Mouse (Mus musculus) kidney, embryonic 16.5 days (tissue): Measurements from ENCODE around the gene Ccdc92b. TPM values are rescaled to one million over a fixed set of nuclear protein-coding genes. Genes with fewer than 3 reads are reported as not detected.

Experiments used
- ATAC-seq: fragments of 200-750 bp; cut with Nextera tagmentation; 2 replicates; pipeline ENCODE4 v1.8.0; 2017; ENCODE audit warnings: moderate TSS enrichment; ENCODE audit not compliant: low FRiP score, low TSS enrichment
- H3K27ac ChIP-seq: fragments of 300-500 bp; sonication (generic); 2 replicates; pipeline ENCODE4 v1.5.1; 2014; ENCODE audit warnings: low read length
- H3K27me3 ChIP-seq: fragments of 300-500 bp; sonication (generic); 2 replicates; pipeline ENCODE4 v1.6.1; 2014; ENCODE audit warnings: low read length, control low read depth, mixed read lengths; ENCODE audit not compliant: insufficient read depth
- H3K36me3 ChIP-seq: fragments of 300-500 bp; sonication (generic); 2 replicates; pipeline ENCODE4 v1.6.1; 2014; ENCODE audit warnings: low read length, control low read depth, mixed read lengths; ENCODE audit not compliant: insufficient read depth
- H3K4me1 ChIP-seq: fragments of 300-500 bp; sonication (generic); 2 replicates; pipeline ENCODE4 v1.6.1; 2014; ENCODE audit warnings: low read length, control low read depth, mixed read lengths; ENCODE audit not compliant: insufficient read depth
- H3K4me2 ChIP-seq: fragments of 300-500 bp; sonication (generic); replicated peaks from 2 replicates; pipeline ENCODE4 v1.6.1; 2014; ENCODE audit warnings: low read depth, low read length
- H3K4me3 ChIP-seq: fragments of 300-500 bp; sonication (generic); 2 replicates; pipeline ENCODE4 v1.5.1; 2014; ENCODE audit warnings: mild to moderate bottlenecking, low read length
- H3K9ac ChIP-seq: fragments of 300-500 bp; sonication (generic); replicated peaks from 2 replicates; pipeline ENCODE4 v1.6.1; 2014; ENCODE audit warnings: low read length
- H3K9me3 ChIP-seq: fragments of 300-500 bp; sonication (generic); 2 replicates; pipeline ENCODE4 v1.6.1; 2016; ENCODE audit warnings: low read length, control low read depth
- WGBS: fragments of 180-500 bp; shearing (Covaris S2); extraction: QIAGEN DNeasy Blood & Tissue Kit; methylation state at CpG from one replicate; pipeline ENCODE4 v1.1.7; 2014; 5-methylcytosine and 5-hydroxymethylcytosine counted together
- polyA plus RNA-seq: library from polyadenylated mRNA; unstranded; fragments of >200 nt; fragmentation: Nextera tagmentation; extraction: Ambion mirVana; gene quantifications from 2 replicates; pipeline ENCODE4 v1.2.1, GENCODE M21; 2015

Ccdc92b gene
- polyA plus RNA-seq, 1 experiment from 2014 or later = 0.17 TPM

DNA sequence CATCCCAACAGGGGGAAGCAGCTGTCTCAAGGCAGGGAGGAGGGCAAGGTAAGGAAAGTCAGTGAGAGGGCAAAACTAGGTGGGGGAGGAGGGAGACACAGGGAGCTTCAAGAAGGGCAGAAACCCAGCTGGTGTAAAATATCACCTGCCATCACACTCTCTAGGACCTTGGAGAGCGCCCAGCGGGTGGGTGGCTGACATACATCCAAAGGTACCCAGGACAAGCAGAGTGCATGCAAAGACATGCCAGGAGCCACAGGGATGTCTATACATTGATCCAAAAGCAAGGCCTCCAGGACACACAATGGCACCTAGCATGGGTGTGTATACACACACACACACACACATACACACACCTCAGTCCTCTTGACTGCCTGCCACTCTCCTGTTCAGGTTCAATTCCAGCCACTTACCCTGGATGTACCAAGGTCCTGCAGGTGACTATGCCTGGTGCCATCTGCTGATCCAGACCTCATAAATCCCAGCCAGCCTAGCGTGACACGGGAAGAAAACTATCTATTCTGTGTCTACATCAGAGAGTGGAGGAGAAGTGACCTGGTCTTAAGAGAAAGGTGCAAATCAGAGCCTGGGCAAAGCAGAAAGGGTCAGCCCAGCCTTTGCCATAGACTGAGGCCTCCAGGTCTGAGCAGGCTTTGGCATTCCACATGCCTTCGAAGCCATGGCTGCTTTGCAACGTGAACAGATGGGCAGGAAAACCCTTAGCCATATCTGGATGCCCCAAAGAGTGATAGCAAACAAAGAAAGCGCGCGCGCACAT, 34.3 kb upstream of the Ccdc92b start:
- Histone ChIP-seq H3K4me3 (no peak overlapping the region), H3K9me3 (no peaks in the 10 kb centered on the region), H3K27ac (no peak overlapping the region), H3K27me3 (peaks cover 31% of the 10 kb centered on the region), H3K4me1 (no peaks in the 10 kb centered on the region), H3K36me3 (no peaks in the 10 kb centered on the region), H3K4me2 (no peak overlapping the region), H3K9ac (no peak overlapping the region)
- 60% methylated on average over 10 of the region's 10 CpGs for WGBS
- 0 out of 2 replicates have a peak, but pooled peaks have one; percentile 27 for ATAC-seq

DNA sequence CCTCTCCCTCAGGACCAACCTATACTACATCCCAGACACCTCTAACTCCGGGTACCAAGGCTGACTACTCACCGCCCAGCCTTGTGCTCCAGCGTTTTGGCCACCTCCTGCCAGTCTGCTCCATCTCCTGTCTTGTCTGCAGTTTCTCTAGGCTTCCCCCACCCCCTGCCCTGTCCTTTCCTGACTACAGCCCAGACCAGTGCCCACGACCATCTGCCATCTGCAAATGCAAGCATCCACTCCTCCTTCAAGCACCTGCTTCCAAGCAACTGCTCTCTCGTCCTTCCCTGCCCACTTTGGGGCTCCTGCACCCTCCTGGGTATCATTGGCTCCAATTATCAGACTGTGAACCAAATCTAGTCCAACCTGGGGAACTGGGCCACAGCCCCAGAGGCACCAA, 33.0 kb upstream of the Ccdc92b start:
- 67% methylated on average over 5 of the region's 5 CpGs for WGBS
- no peak overlapping the region for H3K4me2 ChIP-seq
- peaks cover 43% of the 10 kb centered on the region for H3K27me3 ChIP-seq
- no peaks in the 10 kb centered on the region for H3K9me3 ChIP-seq
- H3K27ac ChIP-seq = no peak overlapping the region
- ATAC-seq = no peak
- H3K9ac ChIP-seq = no peak overlapping the region
- no peaks in the 10 kb centered on the region for H3K36me3 ChIP-seq
- no peaks in the 10 kb centered on the region for H3K4me1 ChIP-seq
- no peak overlapping the region for H3K4me3 ChIP-seq

DNA sequence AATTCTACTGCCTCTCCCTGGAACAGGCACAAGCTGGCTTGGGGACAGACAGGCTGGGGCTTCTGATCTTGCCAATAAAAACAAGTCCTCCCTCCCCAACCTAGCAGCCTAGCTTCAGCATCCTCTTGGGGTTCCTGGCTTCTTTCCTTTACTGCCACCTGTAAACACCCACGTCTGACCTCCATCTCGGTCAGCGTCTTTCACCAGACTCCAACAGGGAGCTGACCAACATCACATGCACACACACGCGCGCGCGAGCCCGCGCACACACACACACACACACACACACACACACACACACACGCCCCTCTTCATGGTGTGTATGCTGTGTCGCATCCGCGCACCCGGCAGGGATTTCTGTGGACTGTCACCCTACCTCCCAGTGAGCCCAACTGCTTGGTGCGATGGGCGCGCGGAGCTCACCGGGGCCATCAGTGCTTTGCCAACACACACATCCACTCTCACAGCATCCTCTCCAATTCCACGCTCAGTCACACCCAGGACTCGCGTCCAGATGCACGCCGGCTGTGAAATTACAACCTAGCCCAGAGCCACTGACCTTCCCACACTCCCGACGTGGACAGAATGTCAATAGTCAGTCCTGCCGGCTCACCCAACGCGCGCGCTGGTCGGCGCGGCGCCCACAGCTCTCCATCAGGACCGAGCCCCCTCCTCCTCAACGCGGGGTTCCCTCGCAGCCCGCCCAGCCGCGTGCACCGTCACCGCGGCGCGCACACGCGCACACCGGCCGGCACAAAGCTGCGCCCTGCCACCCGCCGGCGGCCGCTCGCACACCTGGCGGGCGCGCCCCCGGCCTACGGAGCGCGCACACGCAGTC, 29.8 kb upstream of the Ccdc92b start:
- WGBS = 2% methylated on average over 65 of the region's 66 CpGs
- H3K4me3 ChIP-seq = peak overlapping the region; percentile 42
- peak overlapping the region; percentile 57 for H3K4me2 ChIP-seq
- ATAC-seq = no peak
- H3K4me1 ChIP-seq = no peaks in the 10 kb centered on the region
- H3K9me3 ChIP-seq = no peaks in the 10 kb centered on the region
- no peak overlapping the region for H3K27ac ChIP-seq
- no peaks in the 10 kb centered on the region for H3K36me3 ChIP-seq
- no peak overlapping the region for H3K9ac ChIP-seq
- H3K27me3 ChIP-seq = peaks cover 58% of the 10 kb centered on the region

DNA sequence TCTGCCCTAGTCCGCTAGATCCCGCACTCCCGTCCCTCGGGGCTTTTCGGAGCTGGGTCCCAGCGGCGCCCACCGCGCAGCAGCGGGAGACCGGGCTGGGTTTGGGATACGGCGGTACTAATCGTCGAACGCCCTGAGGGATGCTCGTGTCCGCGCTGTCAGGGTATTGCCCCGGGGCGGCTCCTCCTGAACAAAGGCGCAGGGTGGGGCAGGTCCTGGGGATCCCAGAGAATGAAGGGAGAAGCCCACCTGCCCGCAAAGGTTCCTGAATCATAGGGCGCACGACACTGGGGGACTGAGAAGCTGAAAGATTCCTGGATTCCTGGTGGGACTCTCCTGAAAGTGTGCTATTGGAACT, 29.2 kb upstream of the Ccdc92b start:
- no peaks in the 10 kb centered on the region for H3K36me3 ChIP-seq
- no peaks in the 10 kb centered on the region for H3K9me3 ChIP-seq
- WGBS = 2% methylated on average over 25 of the region's 25 CpGs
- no peak for ATAC-seq
- peak overlapping the region; percentile 57 for H3K4me2 ChIP-seq
- peaks cover 58% of the 10 kb centered on the region for H3K27me3 ChIP-seq
- H3K4me1 ChIP-seq = no peaks in the 10 kb centered on the region
- H3K4me3 ChIP-seq = peak overlapping the region; percentile 42
- no peak overlapping the region for H3K27ac ChIP-seq
- no peak overlapping the region for H3K9ac ChIP-seq

DNA sequence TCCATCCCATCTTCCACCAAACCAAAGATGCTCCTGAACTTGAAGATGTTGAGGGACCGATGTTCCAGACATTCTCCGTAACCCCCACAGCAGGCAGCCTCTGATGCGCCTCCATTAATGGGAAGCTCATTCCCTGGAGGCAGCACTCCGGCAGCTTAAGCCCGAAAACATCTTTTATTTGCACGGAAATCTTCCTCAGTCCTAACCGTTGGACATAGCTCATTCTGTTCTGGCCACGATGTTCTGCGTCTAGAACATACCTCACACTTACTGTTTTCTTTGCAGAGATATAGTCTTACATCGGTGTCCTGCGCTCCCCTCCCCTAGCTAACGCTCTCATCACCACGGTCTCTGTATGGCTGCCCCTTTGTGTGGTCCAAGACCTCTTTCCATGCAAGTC, 28.7 kb upstream of the Ccdc92b start:
- H3K27me3 ChIP-seq = peaks cover 58% of the 10 kb centered on the region
- no peaks in the 10 kb centered on the region for H3K4me1 ChIP-seq
- no peak overlapping the region for H3K4me3 ChIP-seq
- H3K4me2 ChIP-seq = no peak overlapping the region
- 36% methylated on average over 13 of the region's 13 CpGs for WGBS
- no peak overlapping the region for H3K27ac ChIP-seq
- H3K9me3 ChIP-seq = no peaks in the 10 kb centered on the region
- no peaks in the 10 kb centered on the region for H3K36me3 ChIP-seq
- no peak overlapping the region for H3K9ac ChIP-seq
- no peak for ATAC-seq

DNA sequence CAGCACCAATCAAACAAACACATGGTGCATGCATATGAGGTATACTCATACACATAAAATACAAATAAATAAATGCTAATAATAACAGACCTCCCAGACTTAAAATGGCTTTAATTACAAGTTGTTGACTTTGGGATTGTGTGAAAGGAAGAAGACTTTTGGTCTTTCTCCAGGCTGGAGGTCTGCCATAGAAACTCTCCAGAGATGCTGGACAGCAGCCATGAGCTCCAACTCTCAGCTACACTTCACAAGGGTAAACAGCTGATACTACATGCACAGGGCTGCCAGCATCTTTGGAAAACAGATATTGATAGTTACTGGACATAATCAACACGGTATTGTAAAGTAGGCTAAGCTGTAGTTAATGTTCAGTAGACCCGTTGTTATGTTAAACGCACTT, 27.2 kb upstream of the Ccdc92b start:
- H3K9me3 ChIP-seq = no peaks in the 10 kb centered on the region
- H3K4me2 ChIP-seq = no peak overlapping the region
- no peak overlapping the region for H3K4me3 ChIP-seq
- no peaks in the 10 kb centered on the region for H3K36me3 ChIP-seq
- no peak for ATAC-seq
- peaks cover 55% of the 10 kb centered on the region for H3K27me3 ChIP-seq
- 86% methylated on average over 3 of the region's 3 CpGs for WGBS
- no peaks in the 10 kb centered on the region for H3K4me1 ChIP-seq
- no peak overlapping the region for H3K9ac ChIP-seq
- no peak overlapping the region for H3K27ac ChIP-seq

DNA sequence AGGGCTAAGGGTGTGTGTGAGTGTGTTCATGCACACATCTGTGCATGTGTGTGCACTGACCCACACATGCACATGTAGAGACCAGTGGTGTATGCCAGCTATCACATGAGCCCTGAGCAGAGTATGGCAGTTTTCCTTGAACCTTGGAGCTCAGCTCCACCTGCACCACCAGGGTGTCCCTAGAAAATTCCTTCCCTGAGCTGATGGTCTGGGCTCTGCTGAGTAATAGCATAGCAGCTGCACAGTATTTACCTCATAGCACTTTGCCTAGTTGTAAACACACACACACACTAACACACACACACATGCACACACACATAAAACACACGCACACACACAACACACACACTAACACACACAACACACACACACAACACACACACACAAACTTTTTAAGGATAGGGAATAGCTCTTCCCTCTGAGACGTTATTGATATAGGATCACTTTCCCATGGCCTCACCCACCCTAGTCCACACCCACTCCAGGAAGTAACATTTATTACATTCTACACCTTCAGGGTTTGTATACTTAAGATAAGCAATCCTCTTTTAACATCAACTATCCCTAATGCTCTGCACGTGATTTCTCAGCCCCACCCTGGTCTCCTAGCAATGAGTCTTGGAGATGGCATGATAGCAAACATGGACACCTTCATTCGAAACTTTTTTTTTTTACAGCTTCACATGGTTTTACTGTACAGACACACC, 22.0 kb upstream of the Ccdc92b start:
- no peak for ATAC-seq
- H3K9ac ChIP-seq = no peak overlapping the region
- H3K27me3 ChIP-seq = peaks cover 4% of the 10 kb centered on the region; the same call in 1 of the 2 replicates
- no peaks in the 10 kb centered on the region for H3K36me3 ChIP-seq
- no peak overlapping the region for H3K27ac ChIP-seq
- H3K4me3 ChIP-seq = no peak overlapping the region
- WGBS = 72% methylated on average over 4 of the region's 4 CpGs
- no peaks in the 10 kb centered on the region for H3K4me1 ChIP-seq
- peaks cover 3% of the 10 kb centered on the region; the same call in 1 of the 2 replicates for H3K9me3 ChIP-seq
- no peak overlapping the region for H3K4me2 ChIP-seq

DNA sequence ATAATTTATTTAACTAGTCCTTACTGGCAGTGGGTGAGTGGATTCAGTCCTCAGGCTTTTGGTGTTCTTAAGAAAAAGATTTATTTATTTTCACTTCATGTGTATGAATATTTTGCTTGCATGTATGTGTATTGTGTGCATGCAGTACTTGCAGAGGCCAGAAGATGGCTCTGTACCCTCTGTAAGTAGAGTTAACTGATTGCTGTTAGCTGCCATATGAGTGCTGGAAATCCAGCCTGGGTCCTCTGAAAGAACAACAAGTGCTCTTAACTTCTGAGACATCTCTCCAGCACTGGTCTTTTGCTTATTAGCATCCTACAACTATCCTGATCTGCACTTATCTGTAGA, 21.4 kb upstream of the Ccdc92b start:
- Histone ChIP-seq H3K4me3 (no peak overlapping the region), H3K27ac (no peak overlapping the region), H3K9ac (no peak overlapping the region), H3K27me3 (no peaks in the 10 kb centered on the region), H3K36me3 (no peaks in the 10 kb centered on the region), H3K4me2 (no peak overlapping the region), H3K9me3 (peaks cover 3% of the 10 kb centered on the region; the same call in 1 of the 2 replicates), H3K4me1 (no peaks in the 10 kb centered on the region)
- ATAC-seq = no peak

DNA sequence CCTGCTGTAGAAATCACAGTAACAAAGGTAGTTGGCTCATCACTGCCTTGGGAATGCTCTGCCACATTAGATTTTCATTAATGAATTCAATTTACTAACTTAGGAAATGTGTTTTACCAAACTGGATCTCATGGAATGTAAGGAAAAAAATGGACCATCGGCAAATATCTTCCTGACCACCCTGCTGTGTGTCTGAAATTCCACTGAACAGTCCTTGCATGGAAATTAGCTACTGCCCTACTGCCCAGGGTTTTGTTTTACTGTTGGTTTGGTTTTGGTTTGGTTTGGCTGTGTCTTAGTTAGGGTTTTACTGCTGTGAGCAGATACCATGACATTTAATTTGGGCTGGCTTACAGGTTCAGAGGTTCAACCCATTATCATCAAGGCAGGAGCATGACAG, 17.1 kb upstream of the Ccdc92b start:
- H3K4me3 ChIP-seq = no peak overlapping the region
- no peak overlapping the region for H3K4me2 ChIP-seq
- no peak for ATAC-seq
- H3K9me3 ChIP-seq = peaks cover 3% of the 10 kb centered on the region; the same call in 1 of the 2 replicates
- WGBS = 77% methylated on average over 1 of the region's 1 CpGs
- no peaks in the 10 kb centered on the region for H3K4me1 ChIP-seq
- no peak overlapping the region for H3K27ac ChIP-seq
- H3K36me3 ChIP-seq = no peaks in the 10 kb centered on the region
- H3K9ac ChIP-seq = no peak overlapping the region
- H3K27me3 ChIP-seq = no peaks in the 10 kb centered on the region
